Mouse (Mus musculus): ENCODE measurements around the gene Pole2. TPM values are rescaled to one million over a fixed set of nuclear protein-coding genes. Genes with fewer than 3 reads are reported as not detected.
A peak's percentile ranks its signal among the peaks of the same experiment; 100 is the strongest.
"Not testable (repeated sequence)": the region's sequence is repeated elsewhere in the genome, so short reads cannot be mapped to it uniquely, and the experiment has no call there.

The Pole2 gene
- polyA plus RNA-seq, 1 experiment = 3.4 TPM

- H3K4me3 ChIP-seq (ENCODE audit: low read depth, low read length) = no peak overlapping the region
- TF ChIP-seq POLR2A (IDR thresholded peaks at IDR 0.05; ENCODE audit: low read depth, low read length) (no peak), CTCF (IDR thresholded peaks at IDR 0.05; ENCODE audit: extremely low read depth, insufficient read length, insufficient replicate concordance, low read depth, low read length) (no peak)
- H3K27me3 ChIP-seq (ENCODE audit: control insufficient read depth, insufficient read depth, low read length) = no peaks in the 10 kb centered on the region
- WGBS = 37% methylated on average over 3 of the region's 3 CpGs
- H3K36me3 ChIP-seq (ENCODE audit: control insufficient read depth, insufficient read depth, low read length) = no peaks in the 10 kb centered on the region
- peaks cover 3% of the 10 kb centered on the region; the same call in 1 of the 2 replicates for H3K4me1 ChIP-seq (ENCODE audit: control insufficient read depth, insufficient read depth, insufficient read length, low read length)
- no peak overlapping the region for H3K27ac ChIP-seq (ENCODE audit: insufficient read depth, low read depth, low read length)
Observed at GRCm38 (mm10) chr12:69164904-69165303, 63.1 kb downstream of the Pole2 start.

DNA sequence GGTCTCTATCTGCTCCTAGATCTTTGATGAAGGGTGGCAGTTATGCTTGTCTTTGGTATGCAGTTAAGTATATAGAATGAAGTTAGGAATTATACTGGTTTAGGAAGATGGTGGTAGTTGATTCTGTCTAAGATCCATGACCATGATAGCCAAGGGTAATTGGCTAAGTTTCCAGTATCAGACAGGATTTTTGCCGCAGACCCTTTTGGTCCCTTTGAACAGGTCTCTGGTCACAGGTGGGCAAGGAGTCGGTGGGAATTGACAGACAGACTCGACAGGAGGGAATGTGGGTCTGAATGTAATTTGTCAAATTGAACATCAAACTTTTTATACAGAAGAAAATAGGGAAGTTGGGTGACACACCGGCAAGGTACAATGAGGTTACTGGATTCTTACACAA, 64.4 kb downstream of the Pole2 start:
- H3K4me3 ChIP-seq (ENCODE audit: low read depth, low read length); H3K4me1 ChIP-seq (ENCODE audit: control insufficient read depth, insufficient read depth, insufficient read length, low read length); H3K27me3 ChIP-seq (ENCODE audit: control insufficient read depth, insufficient read depth, low read length); H3K36me3 ChIP-seq (ENCODE audit: control insufficient read depth, insufficient read depth, low read length); H3K27ac ChIP-seq (ENCODE audit: insufficient read depth, low read depth, low read length): not testable (repeated sequence)
- 87% methylated on average over 4 of the region's 4 CpGs for WGBS

- not testable (repeated sequence) for H3K4me3 ChIP-seq (ENCODE audit: low read depth, low read length); H3K27ac ChIP-seq (ENCODE audit: insufficient read depth, low read depth, low read length); H3K27me3 ChIP-seq (ENCODE audit: control insufficient read depth, insufficient read depth, low read length); H3K4me1 ChIP-seq (ENCODE audit: control insufficient read depth, insufficient read depth, insufficient read length, low read length)
- WGBS = 77% methylated on average over 2 of the region's 2 CpGs
- H3K36me3 ChIP-seq (ENCODE audit: control insufficient read depth, insufficient read depth, low read length) = peaks cover 12% of the 10 kb centered on the region
Observed at GRCm38 (mm10) chr12:69160677-69161076, 67.3 kb downstream of the Pole2 start.

DNA sequence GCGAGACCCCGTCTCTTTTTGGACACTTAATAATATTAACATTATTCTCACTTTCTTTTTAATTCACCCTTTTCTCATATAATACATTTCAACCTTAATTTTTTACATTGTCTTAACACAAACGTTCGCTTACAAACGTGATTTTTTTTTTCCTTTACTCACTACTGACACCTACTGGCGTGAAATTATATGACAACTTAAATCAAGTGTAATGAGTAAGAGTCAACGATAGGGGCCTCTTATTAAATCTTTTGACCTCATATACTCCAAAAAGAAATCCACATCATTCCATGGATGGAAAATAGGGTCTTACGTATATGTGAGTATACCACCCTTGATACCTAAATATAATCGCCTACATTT, 68.4 kb downstream of the Pole2 start:
- H3K27ac ChIP-seq (ENCODE audit: insufficient read depth, low read depth, low read length) = no peak overlapping the region

DNA sequence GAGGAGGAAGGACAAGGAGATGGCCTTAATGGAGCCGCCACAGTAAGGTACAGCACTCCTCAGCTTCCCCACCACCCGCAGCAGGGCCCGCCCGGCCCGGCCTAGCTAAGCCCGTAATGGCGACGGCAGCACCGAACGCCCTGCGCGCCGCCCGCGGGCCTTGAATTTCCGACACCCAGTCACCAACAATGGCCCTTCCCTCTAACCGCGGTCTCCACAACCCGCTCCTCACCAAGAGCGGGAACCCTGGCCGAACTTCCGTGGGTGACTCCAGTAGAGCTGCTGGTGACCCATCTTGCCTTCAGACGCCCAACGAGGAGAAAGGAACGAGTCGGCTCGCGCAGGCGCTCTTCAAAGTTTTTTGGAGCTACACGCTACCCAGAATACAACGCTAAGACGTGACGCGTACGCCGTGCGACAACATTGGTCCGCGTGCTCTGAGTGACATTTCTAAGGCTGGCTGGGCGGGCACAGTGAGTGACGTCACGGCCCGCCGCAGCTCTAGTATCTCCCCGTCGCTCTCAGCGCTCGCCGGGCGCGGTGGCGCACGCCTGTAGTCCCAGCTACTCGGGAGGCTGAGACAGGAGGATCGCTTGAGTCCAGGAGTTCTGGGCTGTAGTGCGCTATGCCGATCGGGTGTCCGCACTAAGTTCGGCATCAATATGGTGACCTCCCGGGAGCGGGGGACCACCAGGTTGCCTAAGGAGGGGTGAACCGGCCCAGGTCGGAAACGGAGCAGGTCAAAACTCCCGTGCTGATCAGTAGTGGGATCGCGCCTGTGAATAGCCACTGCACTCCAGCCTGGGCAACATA, 69.0 kb downstream of the Pole2 start, which contains the start of gene Rps29:
Gene Rps29, minus strand, starts transcription at position 422 of the 813 bp plus-strand sequence.
- under 1% methylated on average over 60 of the region's 68 CpGs for WGBS
- peak within 1 kb of the TSS; percentile 83 for H3K27ac ChIP-seq (ENCODE audit: insufficient read depth, low read depth, low read length)
- TF ChIP-seq CTCF (IDR thresholded peaks at IDR 0.05; ENCODE audit: extremely low read depth, insufficient read length, insufficient replicate concordance, low read depth, low read length) (peak; percentile 20; the same call in 1 of the 2 replicates), POLR2A (IDR thresholded peaks at IDR 0.05; ENCODE audit: low read depth, low read length) (peak; percentile 87)

More for the DNA sequence above, 68.4 kb downstream of the Pole2 start:
- no peak for TF ChIP-seq CTCF (IDR thresholded peaks at IDR 0.05; ENCODE audit: extremely low read depth, insufficient read length, insufficient replicate concordance, low read depth, low read length)
- no peak for TF ChIP-seq POLR2A (IDR thresholded peaks at IDR 0.05; ENCODE audit: low read depth, low read length)
- no peaks in the 10 kb centered on the region; the same call in 1 of the 2 replicates for H3K4me1 ChIP-seq (ENCODE audit: control insufficient read depth, insufficient read depth, insufficient read length, low read length)
- H3K4me3 ChIP-seq (ENCODE audit: low read depth, low read length) = peak overlapping the region; percentile 30
- WGBS = 1% methylated on average over 9 of the region's 9 CpGs
- peaks cover 12% of the 10 kb centered on the region for H3K36me3 ChIP-seq (ENCODE audit: control insufficient read depth, insufficient read depth, low read length)
- H3K27me3 ChIP-seq (ENCODE audit: control insufficient read depth, insufficient read depth, low read length) = no peaks in the 10 kb centered on the region

DNA sequence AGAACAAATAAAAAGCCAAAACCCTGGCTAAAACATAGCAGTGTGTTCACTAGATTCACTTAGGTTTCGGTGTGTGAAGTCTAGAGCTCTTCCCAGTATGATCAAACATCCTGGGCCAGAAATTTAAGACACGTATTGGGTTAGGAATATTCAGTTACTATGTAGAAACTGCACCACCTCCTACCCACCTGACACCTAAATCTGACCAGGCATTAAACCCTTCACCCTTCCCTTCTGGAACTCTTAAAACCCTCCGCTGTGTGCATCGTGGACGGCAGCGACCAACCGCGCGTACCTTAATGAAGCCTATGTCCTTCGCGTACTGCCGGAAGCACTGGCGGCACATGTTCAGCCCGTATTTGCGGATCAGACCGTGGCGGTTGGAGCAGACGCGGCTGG, 69.6 kb downstream of the Pole2 start:
- under 1% methylated on average over 19 of the region's 19 CpGs for WGBS
- peaks cover 12% of the 10 kb centered on the region for H3K36me3 ChIP-seq (ENCODE audit: control insufficient read depth, insufficient read depth, low read length)
- TF ChIP-seq POLR2A (IDR thresholded peaks at IDR 0.05; ENCODE audit: low read depth, low read length) (no peak), CTCF (IDR thresholded peaks at IDR 0.05; ENCODE audit: extremely low read depth, insufficient read length, insufficient replicate concordance, low read depth, low read length) (no peak)

More for the DNA sequence above, 69.0 kb downstream of the Pole2 start, which contains the start of gene Rps29:
- Histone ChIP-seq H3K4me3 (ENCODE audit: low read depth, low read length) (peak within 1 kb of the TSS; percentile 86), H3K36me3 (ENCODE audit: control insufficient read depth, insufficient read depth, low read length) (peaks cover 12% of the 10 kb centered on the region)
- H3K4me1 ChIP-seq (ENCODE audit: control insufficient read depth, insufficient read depth, insufficient read length, low read length); H3K27me3 ChIP-seq (ENCODE audit: control insufficient read depth, insufficient read depth, low read length): not testable (repeated sequence)

GRCm38 (mm10) chr12:69157107-69157506, 70.9 kb downstream of the Pole2 start:
- Histone ChIP-seq H3K4me3 (ENCODE audit: low read depth, low read length) (no peak overlapping the region), H3K27me3 (ENCODE audit: control insufficient read depth, insufficient read depth, low read length) (no peaks in the 10 kb centered on the region), H3K27ac (ENCODE audit: insufficient read depth, low read depth, low read length) (no peak overlapping the region), H3K4me1 (ENCODE audit: control insufficient read depth, insufficient read depth, insufficient read length, low read length) (no peaks in the 10 kb centered on the region; the same call in 1 of the 2 replicates), H3K36me3 (ENCODE audit: control insufficient read depth, insufficient read depth, low read length) (peaks cover 12% of the 10 kb centered on the region)
- 95% methylated on average over 2 of the region's 2 CpGs for WGBS
- TF ChIP-seq POLR2A (IDR thresholded peaks at IDR 0.05; ENCODE audit: low read depth, low read length) = no peak
- TF ChIP-seq CTCF (IDR thresholded peaks at IDR 0.05; ENCODE audit: extremely low read depth, insufficient read length, insufficient replicate concordance, low read depth, low read length) = no peak

More for the DNA sequence above, 69.6 kb downstream of the Pole2 start:
- H3K4me3 ChIP-seq (ENCODE audit: low read depth, low read length) = peak overlapping the region; percentile 86
- H3K4me1 ChIP-seq (ENCODE audit: control insufficient read depth, insufficient read depth, insufficient read length, low read length) = no peaks in the 10 kb centered on the region; the same call in 1 of the 2 replicates
- H3K27ac ChIP-seq (ENCODE audit: insufficient read depth, low read depth, low read length) = peak overlapping the region; percentile 83
- no peaks in the 10 kb centered on the region for H3K27me3 ChIP-seq (ENCODE audit: control insufficient read depth, insufficient read depth, low read length)
